Mouse (Mus musculus) forebrain, embryonic 14.5 days (tissue): ENCODE measurements at regions not wholly inside any gene's neighbourhood (a gene's known extent, or its start where the extent isn't known, plus 50 kb on each side); places are given as distances from the start of the nearest gene placed in this dataset.
A peak's percentile ranks its signal among the peaks of the same experiment; 100 is the strongest.

Experiments used
- ATAC-seq: fragments of 200-750 bp; cut with Nextera tagmentation; 2 replicates; pipeline ENCODE4 v1.8.0; 2017; ENCODE audit warnings: mild to moderate bottlenecking, moderate library complexity
- DNase-seq: peaks from one replicate; pipeline ENCODE4 v3.0.0-alpha.2; 2015; ENCODE audit warnings: low spot score
- H3K27ac ChIP-seq: fragments of 300-500 bp; sonication (generic); 2 replicates; pipeline ENCODE4 v1.5.1; 2014; ENCODE audit warnings: low read depth, mild to moderate bottlenecking, control low read depth, low read length, moderate library complexity
- H3K27me3 ChIP-seq: fragments of 300-500 bp; sonication (generic); replicated peaks from 2 replicates; pipeline ENCODE4 v1.6.1; 2014; ENCODE audit warnings: low read length, control low read depth, mixed read lengths; ENCODE audit not compliant: control insufficient read depth, insufficient read depth
- H3K36me3 ChIP-seq: fragments of 300-500 bp; sonication (generic); 2 replicates; pipeline ENCODE4 v1.6.1; 2014; ENCODE audit warnings: low read length, control low read depth; ENCODE audit not compliant: control insufficient read depth, insufficient read depth
- H3K4me1 ChIP-seq: fragments of 300-500 bp; sonication (generic); 2 replicates; pipeline ENCODE4 v1.6.1; 2014; ENCODE audit warnings: antibody characterized with exemption, low read length, control low read depth; ENCODE audit not compliant: control insufficient read depth, insufficient read depth
- H3K4me2 ChIP-seq: fragments of 300-500 bp; sonication (generic); 2 replicates; pipeline ENCODE4 v1.6.1; 2014; ENCODE audit warnings: mild to moderate bottlenecking, control low read depth, low read length
- H3K4me3 ChIP-seq: fragments of 300-500 bp; sonication (generic); 2 replicates; pipeline ENCODE4 v1.5.1; 2014; ENCODE audit warnings: low read depth, low read length, control low read depth
- H3K9ac ChIP-seq: fragments of 300-500 bp; sonication (generic); 2 replicates; pipeline ENCODE4 v1.6.1; 2014; ENCODE audit warnings: mild to moderate bottlenecking, low read length, control low read depth, moderate library complexity
- H3K9me3 ChIP-seq: fragments of 300-500 bp; sonication (generic); replicated peaks from 2 replicates; pipeline ENCODE4 v1.6.1; 2016; ENCODE audit warnings: low read length, control low read depth, mixed read lengths; ENCODE audit not compliant: control insufficient read depth
- WGBS: fragments of 180-500 bp; shearing (Covaris S2); extraction: QIAGEN DNeasy Blood & Tissue Kit; methylation state at CpG from one replicate; pipeline ENCODE4 v1.1.7; 2014; 5-methylcytosine and 5-hydroxymethylcytosine counted together

DNA sequence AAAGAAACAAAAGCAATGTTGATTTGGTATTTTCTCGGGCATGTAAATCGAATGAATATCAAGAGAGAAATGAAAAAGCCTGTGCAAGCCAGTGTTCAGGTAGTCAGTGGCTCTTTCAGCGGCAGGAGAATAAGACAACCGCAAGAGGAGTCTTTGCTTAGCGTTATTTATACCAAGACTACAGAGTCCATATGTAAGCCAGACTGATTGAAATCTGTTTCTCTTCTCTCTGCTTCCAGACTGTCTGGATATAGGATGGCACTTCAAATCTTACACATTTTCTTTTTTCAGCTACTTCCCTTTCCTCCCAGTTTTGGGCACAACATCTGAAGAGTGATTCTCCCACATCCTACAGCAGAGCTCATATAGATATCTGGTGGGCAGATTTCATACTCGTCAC is 105.9 kb upstream of the Tmco5 start:
- no peak for ATAC-seq
- no peak overlapping the region for H3K27ac ChIP-seq
- no peak for DNase-seq

DNA sequence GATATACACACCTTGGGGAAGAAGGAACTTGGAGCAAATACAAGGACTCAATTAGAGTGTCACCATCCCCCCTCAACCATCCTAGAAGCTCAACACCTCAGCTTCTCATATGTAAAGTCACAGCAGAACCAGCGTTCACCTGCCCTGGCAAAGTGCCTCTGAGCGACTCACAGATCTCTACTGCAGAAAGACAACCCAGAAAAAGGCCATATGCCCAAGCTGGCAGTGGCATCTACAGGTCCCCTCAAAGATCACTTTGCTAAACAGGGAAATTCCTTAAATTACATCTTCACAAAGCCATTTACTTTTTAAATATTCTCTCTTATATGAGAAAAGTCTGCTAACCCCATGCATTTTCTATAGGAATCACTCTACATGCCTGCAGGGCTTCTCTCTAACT is 78.3 kb upstream of the Tmco5 start:
- Histone ChIP-seq H3K27me3 (no peaks in the 10 kb centered on the region), H3K4me2 (no peak overlapping the region), H3K4me1 (no peaks in the 10 kb centered on the region), H3K9ac (no peak overlapping the region), H3K36me3 (no peaks in the 10 kb centered on the region), H3K27ac (no peak overlapping the region), H3K9me3 (no peaks in the 10 kb centered on the region), H3K4me3 (no peak overlapping the region)
- 81% methylated on average over 2 of the region's 2 CpGs for WGBS
- ATAC-seq (no peak), DNase-seq (no peak)

More for the DNA sequence above, 105.9 kb upstream of the Tmco5 start:
- no peaks in the 10 kb centered on the region for H3K9me3 ChIP-seq
- 82% methylated on average over 6 of the region's 6 CpGs for WGBS
- no peaks in the 10 kb centered on the region for H3K4me1 ChIP-seq
- no peak overlapping the region for H3K4me3 ChIP-seq
- no peak overlapping the region for H3K9ac ChIP-seq
- no peak overlapping the region for H3K4me2 ChIP-seq
- H3K27me3 ChIP-seq, result no peaks in the 10 kb centered on the region
- H3K36me3 ChIP-seq, result no peaks in the 10 kb centered on the region

DNA sequence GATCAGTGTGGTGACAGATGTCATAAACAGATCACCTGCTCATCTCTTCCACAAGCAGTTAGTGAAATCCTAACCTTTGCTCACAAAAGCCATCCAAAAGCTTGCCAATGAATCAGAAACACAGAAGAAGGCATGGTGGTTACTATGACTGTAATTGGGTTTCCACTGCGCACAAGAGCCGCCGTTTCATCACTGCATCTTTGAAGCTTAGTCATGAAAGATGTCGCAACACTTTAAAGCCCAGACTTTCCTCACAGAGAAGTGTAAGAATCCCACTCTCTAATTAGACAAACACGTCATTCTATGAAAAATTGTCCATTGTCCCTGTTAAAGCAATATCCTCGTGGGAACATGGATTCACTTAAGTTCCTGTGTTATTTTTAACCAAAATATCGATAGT is 76.9 kb upstream of the Tmco5 start:
- no peak overlapping the region for H3K4me2 ChIP-seq
- no peak overlapping the region for H3K27ac ChIP-seq
- H3K9me3 ChIP-seq, result no peaks in the 10 kb centered on the region
- no peaks in the 10 kb centered on the region for H3K36me3 ChIP-seq
- ATAC-seq (no peak), DNase-seq (no peak)
- 88% methylated on average over 7 of the region's 7 CpGs for WGBS
- H3K4me1 ChIP-seq, result no peaks in the 10 kb centered on the region
- H3K27me3 ChIP-seq, result no peaks in the 10 kb centered on the region
- no peak overlapping the region for H3K9ac ChIP-seq
- H3K4me3 ChIP-seq, result no peak overlapping the region

DNA sequence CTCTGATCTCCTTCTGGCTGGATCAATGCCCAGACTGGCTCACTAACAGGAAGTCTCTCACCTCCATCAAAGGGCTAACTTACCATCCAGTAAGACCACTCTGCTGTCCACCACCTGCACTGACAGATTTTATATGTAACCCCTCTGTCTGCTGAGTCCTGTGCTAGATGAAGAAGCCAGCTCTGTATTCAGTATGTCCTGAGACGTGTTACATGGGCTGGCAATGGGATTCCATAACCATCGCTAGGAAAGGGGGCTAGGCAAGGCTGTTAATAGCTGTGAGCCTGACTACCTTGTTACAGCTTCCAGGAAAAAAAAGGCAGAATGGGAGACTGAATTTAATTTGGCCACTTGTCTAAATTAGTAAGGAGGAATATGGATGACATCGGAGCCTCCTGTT is 71.3 kb upstream of the Tmco5 start:
- ATAC-seq (0 out of 2 replicates have a peak, but pooled peaks have one; percentile 46), DNase-seq (no peak)
- no peaks in the 10 kb centered on the region for H3K36me3 ChIP-seq
- no peak overlapping the region for H3K27ac ChIP-seq
- H3K27me3 ChIP-seq, result no peaks in the 10 kb centered on the region
- no peaks in the 10 kb centered on the region for H3K9me3 ChIP-seq
- 44% methylated on average over 3 of the region's 3 CpGs for WGBS
- H3K4me1 ChIP-seq, result no peaks in the 10 kb centered on the region
- no peak overlapping the region for H3K9ac ChIP-seq
- H3K4me2 ChIP-seq, result no peak overlapping the region
- H3K4me3 ChIP-seq, result no peak overlapping the region

DNA sequence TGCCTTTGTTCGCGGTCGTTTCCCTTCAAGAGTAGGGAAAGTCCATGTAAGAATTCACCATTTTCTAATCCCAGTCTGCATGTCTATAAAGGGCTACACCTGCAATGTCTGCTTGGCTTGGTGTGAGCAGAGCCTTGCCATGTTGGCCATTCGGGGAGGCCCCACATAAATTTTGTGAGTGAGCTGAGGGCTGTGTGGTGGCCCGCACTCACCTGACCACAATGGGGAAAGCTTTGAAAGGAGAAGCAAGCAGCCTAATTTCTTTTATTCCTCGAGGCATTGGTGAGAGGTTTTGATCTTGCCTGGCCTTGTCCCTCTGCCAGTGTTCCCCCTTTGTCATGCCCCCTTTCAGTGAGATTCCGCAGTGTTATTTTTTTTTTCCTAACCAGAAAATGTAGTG is 70.9 kb upstream of the Tmco5 start:
- H3K27ac ChIP-seq, result no peak overlapping the region
- H3K4me1 ChIP-seq, result no peaks in the 10 kb centered on the region; the same call in 1 of the 2 replicates
- 40% methylated on average over 7 of the region's 7 CpGs for WGBS
- 0 out of 2 replicates have a peak, but pooled peaks have one; percentile 23 for ATAC-seq
- H3K4me3 ChIP-seq, result no peak overlapping the region
- no peaks in the 10 kb centered on the region for H3K9me3 ChIP-seq
- H3K36me3 ChIP-seq, result no peaks in the 10 kb centered on the region
- DNase-seq, result no peak
- H3K9ac ChIP-seq, result no peak overlapping the region
- no peak overlapping the region for H3K4me2 ChIP-seq
- H3K27me3 ChIP-seq, result no peaks in the 10 kb centered on the region

DNA sequence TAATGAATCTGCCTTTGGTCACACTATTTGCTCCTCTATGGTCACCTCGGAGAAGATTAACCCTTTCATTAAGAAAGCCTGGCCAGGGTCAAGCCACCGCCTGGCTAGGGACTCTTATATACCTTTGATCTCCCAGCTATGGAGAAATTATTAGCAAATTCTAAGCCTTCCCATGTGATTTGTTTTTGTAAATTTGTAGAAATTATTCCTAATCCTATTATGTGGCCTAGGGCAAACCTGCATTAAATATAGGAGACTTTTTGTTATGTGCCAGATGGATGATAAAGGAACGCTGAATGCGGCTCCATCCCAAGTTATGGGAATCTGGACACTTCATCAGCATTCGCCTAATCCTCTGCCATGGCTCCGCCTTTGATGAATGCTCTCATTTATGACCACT is 70.4 kb upstream of the Tmco5 start:
- Histone ChIP-seq H3K9ac (no peak overlapping the region), H3K36me3 (no peaks in the 10 kb centered on the region), H3K4me1 (peaks cover 4% of the 10 kb centered on the region), H3K4me3 (no peak overlapping the region), H3K9me3 (no peaks in the 10 kb centered on the region), H3K27ac (no peak overlapping the region), H3K4me2 (no peak overlapping the region), H3K27me3 (no peaks in the 10 kb centered on the region)
- 59% methylated on average over 6 of the region's 6 CpGs for WGBS
- no peak for ATAC-seq
- DNase-seq, result no peak

DNA sequence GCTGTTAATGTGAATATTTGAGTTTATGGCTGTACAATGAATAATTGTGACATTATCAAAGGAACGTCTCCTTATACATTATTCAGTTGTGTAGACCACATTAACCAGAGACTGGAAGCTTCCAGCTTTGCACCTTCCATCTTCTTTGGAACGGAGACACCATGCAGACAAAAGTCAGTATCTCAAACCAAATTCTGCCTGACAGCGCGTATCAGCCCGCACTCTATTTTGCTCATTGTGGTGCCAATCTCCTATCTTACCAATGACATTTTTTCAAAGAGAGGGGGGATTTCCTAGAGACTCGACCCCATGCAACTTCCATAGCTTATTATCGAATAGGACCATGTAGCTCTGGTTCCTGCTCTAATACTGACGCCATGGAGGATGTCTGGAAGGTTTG is 69.9 kb upstream of the Tmco5 start:
- no peak overlapping the region for H3K9ac ChIP-seq
- DNase-seq, result no peak
- H3K4me2 ChIP-seq, result no peak overlapping the region
- no peak overlapping the region for H3K4me3 ChIP-seq
- no peaks in the 10 kb centered on the region for H3K36me3 ChIP-seq
- H3K27me3 ChIP-seq, result no peaks in the 10 kb centered on the region
- no peaks in the 10 kb centered on the region for H3K9me3 ChIP-seq
- ATAC-seq, result no peak
- WGBS, result 85% methylated on average over 8 of the region's 8 CpGs
- H3K4me1 ChIP-seq, result peaks cover 6% of the 10 kb centered on the region
- no peak overlapping the region for H3K27ac ChIP-seq

DNA sequence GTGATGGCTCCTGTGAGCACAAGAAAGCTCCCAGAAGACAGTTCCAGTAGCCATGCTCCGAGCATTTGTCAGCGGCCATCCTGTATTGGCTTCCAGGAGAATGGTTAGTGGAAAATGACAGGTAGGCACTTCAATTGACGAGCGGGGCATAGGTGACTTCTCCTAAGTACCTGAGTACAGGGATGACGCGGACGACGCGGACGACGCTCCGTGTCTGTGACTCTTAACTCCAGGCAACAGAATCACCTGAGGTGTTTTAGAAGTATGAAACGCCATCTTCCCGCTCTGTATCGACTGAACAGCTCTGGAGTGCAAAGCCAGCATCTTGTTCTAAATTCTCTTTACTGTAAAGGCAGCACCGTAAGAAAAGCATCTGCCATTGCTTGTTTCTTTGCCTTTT is 68.4 kb upstream of the Tmco5 start:
- Histone ChIP-seq H3K4me3 (no peak overlapping the region), H3K4me1 (peaks cover 6% of the 10 kb centered on the region), H3K36me3 (no peaks in the 10 kb centered on the region), H3K9ac (no peak overlapping the region), H3K27ac (no peak overlapping the region), H3K27me3 (no peaks in the 10 kb centered on the region), H3K9me3 (no peaks in the 10 kb centered on the region), H3K4me2 (no peak overlapping the region)
- no peak for ATAC-seq
- no peak for DNase-seq
- WGBS, result 95% methylated on average over 16 of the region's 16 CpGs

DNA sequence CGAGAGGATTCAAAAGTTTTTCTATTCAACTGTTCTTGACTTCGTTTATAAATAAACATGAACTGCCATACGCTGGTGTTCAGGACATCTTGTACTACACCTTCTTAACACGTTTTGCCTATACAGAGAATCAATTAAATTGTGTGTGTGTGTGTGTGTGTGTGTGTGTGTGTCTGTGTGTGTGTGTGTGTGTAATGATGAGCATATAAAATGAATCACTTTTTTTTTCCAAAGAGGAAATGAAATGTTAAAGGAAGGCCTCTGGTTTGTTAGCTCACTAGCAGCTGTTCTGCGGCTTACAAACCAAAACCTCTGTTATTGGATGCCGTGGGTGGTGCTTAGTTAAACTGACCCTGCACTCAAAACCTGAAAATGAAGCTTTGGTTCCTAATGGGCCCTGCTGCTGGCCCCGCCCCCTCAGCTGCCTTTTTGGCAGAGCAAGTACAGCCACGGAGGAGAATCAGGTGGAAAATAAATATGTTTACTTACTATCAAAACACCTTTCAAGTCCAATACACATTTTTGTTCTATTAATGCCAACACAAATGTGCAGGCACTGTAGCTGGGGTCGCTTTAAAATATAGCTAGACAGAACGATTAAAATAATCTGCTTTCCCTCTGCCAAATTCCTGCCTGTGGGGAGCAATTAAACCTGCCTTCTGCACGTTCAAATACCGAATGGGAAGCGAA is 65.5 kb upstream of the Tmco5 start:
- 19% methylated on average over 13 of the region's 13 CpGs for WGBS
- Histone ChIP-seq H3K9me3 (no peaks in the 10 kb centered on the region), H3K27ac (no peak overlapping the region; the same call in 1 of the 2 replicates), H3K27me3 (no peaks in the 10 kb centered on the region), H3K4me2 (0 out of 2 replicates have a peak overlapping the region, but pooled peaks have one; percentile 20), H3K4me3 (no peak overlapping the region), H3K9ac (no peak overlapping the region), H3K36me3 (no peaks in the 10 kb centered on the region), H3K4me1 (peaks cover 11% of the 10 kb centered on the region)
- DNase-seq, result peak; percentile 66
- peak; percentile 76 for ATAC-seq
